Mouse (Mus musculus): ENCODE results near the gene Bcl6.

Gene Bcl6

GRCm38 (mm10) chr16:23988466-23989208 is at the start of gene Bcl6, which contains the start of gene Gm37419:
Bcl6 (minus strand) TSS chr16:23988852.
Gm37419 (plus strand) TSS chr16:23988482.
- DNase-seq = peak; percentile 86 to 88

- DNase-seq = no peak
Observed at GRCm38 (mm10) chr16:24036398-24036797, 47.7 kb upstream of the Bcl6 start.

GRCm38 (mm10) chr16:24035767-24036166 is 47.1 kb upstream of the Bcl6 start:
- no peak for DNase-seq

GRCm38 (mm10) chr16:24034450-24034849 is 45.8 kb upstream of the Bcl6 start:
- DNase-seq = peak; percentile 48 to 58

- no peak for DNase-seq
Observed at GRCm38 (mm10) chr16:24033259-24033658, 44.6 kb upstream of the Bcl6 start.

GRCm38 (mm10) chr16:24029965-24030672 is 41.5 kb upstream of the Bcl6 start:
- no peak for DNase-seq

GRCm38 (mm10) chr16:24025442-24025841 is 36.8 kb upstream of the Bcl6 start:
- DNase-seq = no peak

GRCm38 (mm10) chr16:24022605-24023004 is 34.0 kb upstream of the Bcl6 start:
- no peak for DNase-seq

GRCm38 (mm10) chr16:24021722-24022121 is 33.1 kb upstream of the Bcl6 start:
- no peak for DNase-seq

GRCm38 (mm10) chr16:24016742-24017141 is 28.1 kb upstream of the Bcl6 start:
- DNase-seq = no peak

GRCm38 (mm10) chr16:24016273-24016672 is 27.6 kb upstream of the Bcl6 start:
- no peak for DNase-seq

- no peak for DNase-seq
Observed at GRCm38 (mm10) chr16:24014378-24014777, 25.7 kb upstream of the Bcl6 start.

- no peak for DNase-seq
Observed at GRCm38 (mm10) chr16:24012066-24012465, 23.4 kb upstream of the Bcl6 start.

GRCm38 (mm10) chr16:24011306-24011705 is 22.7 kb upstream of the Bcl6 start:
- peak; percentile 74 to 76 for DNase-seq

GRCm38 (mm10) chr16:24009891-24010290 is 21.2 kb upstream of the Bcl6 start:
- DNase-seq = peak in 1 of 2 experiments; percentile 69

- DNase-seq = no peak
Observed at GRCm38 (mm10) chr16:24005928-24006327, 17.3 kb upstream of the Bcl6 start.

GRCm38 (mm10) chr16:23997912-23998311 is 9.3 kb upstream of the Bcl6 start:
- DNase-seq = no peak

- DNase-seq = no peak
Observed at GRCm38 (mm10) chr16:23997228-23997627, 8.6 kb upstream of the Bcl6 start.

- DNase-seq = no peak
Observed at GRCm38 (mm10) chr16:23996342-23996741, 7.7 kb upstream of the Bcl6 start.

GRCm38 (mm10) chr16:23993351-23994321 is 5.0 kb upstream of the Bcl6 start:
- peak; percentile 80 to 87 for DNase-seq

GRCm38 (mm10) chr16:23991846-23992580 is 3.4 kb upstream of the Bcl6 start:
- DNase-seq = peak; percentile 77 to 80

GRCm38 (mm10) chr16:23991170-23991569 is 2.5 kb upstream of the Bcl6 start:
- peak; percentile 92 to 97 for DNase-seq

All from kidney, adult 8-10 months (tissue).